ENCODE assay signal across 15 mouse cellular contexts in genomic region chr5:104934148-104934547, GRCm38 (mm10).
"Had no signal": no experiment of that assay in that cellular context is flagged by ENCODE, and none has a peak within 500 bp of the region (broad histone marks: within the 10 kb centered on the region; RNA-seq: fewer than 3 reads in every experiment).

No protein-coding gene starts in this region.

- H3K4me1 ChIP-seq: kidney, embryonic 15.5 days; limb, embryonic 10.5 days; liver, embryonic 12.5 days; neural tube, embryonic 15.5 days had no signal

- H3K4me3 ChIP-seq: kidney, embryonic 15.5 days; left cerebral cortex, adult 2 months; limb, embryonic 10.5 days; liver, embryonic 12.5 days; neural tube, embryonic 15.5 days had no signal

- ATAC-seq: liver, embryonic 12.5 days; midbrain, embryonic 16.5 days had no signal

- H3K4me2 ChIP-seq: kidney, embryonic 15.5 days; liver, embryonic 12.5 days; lung, embryonic 14.5 days; midbrain, embryonic 11.5 days; neural tube, embryonic 15.5 days had no signal

- H3K36me3 ChIP-seq: kidney, embryonic 15.5 days; limb, embryonic 10.5 days; liver, embryonic 12.5 days; neural tube, embryonic 15.5 days had no signal

- H3K9me3 ChIP-seq: limb, embryonic 10.5 days had no signal

- H3K27me3 ChIP-seq: kidney, embryonic 15.5 days; liver, embryonic 12.5 days; neural tube, embryonic 15.5 days had no signal

- H3K27ac ChIP-seq: kidney, embryonic 15.5 days; left cerebral cortex, adult 2 months; limb, embryonic 10.5 days; liver, embryonic 12.5 days; neural tube, embryonic 15.5 days had no signal

- DNase-seq: kidney, postnatal 14 days; lung, embryonic 14.5 days; lung, postnatal 10 days; lung, postnatal 4 days; right cerebral cortex, adult 18-20 months; right cerebral cortex, postnatal 25 days; thymus, adult 2 months; thymus, postnatal 25 days had no signal

- H3K9ac ChIP-seq: kidney, embryonic 15.5 days; liver, embryonic 12.5 days; lung, embryonic 14.5 days; neural tube, embryonic 15.5 days had no signal
